ENCODE assay signal across 8 mouse cellular contexts in the genomic region with DNA sequence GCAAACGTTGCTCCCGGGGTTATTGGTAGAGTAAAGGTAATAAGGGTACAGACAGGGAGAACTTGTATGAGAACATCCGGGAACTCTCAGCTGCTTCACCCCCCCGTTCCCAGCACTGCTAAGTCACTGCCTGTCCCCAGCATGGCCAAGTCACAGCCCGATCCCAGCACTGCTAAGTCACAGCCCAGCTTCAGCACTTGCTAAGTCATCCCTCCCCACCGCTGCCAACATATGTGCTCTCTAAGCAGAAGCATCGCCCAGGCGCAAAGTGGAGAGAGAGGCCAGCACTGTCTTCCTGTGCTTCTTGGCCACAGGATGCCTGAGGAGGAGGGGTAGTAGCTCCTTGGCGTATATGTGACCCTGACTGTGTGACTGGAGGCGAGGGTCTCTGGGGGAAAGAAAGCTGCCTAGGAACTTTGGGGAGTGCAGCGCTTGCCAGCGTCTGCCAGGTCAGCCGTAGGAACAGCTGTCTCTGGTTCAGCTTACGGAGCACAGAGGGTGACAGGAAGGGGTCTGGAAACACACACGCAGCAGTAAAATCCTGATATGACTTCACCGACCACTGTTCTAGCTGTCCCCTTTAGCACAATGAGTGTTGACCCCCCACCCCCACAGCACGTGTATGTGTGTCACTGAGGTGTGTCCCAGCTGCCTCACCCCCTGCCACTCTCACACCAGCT. TPM values are rescaled to one million over a fixed set of nuclear protein-coding genes. Genes with fewer than 3 reads are reported as not detected.
DNase-seq lines count a peak whose midpoint lies in the region; ATAC-seq and TF ChIP-seq lines count a peak whose summit lies in the region.

No protein-coding gene starts in this region.

- H3K27me3 ChIP-seq in kidney, embryonic 16.5 days (ENCODE audit: insufficient read depth, low read length) = no peaks in the 10 kb centered on the region
- no peaks in the 10 kb centered on the region for H3K27me3 ChIP-seq in heart, adult 2 months (ENCODE audit: control insufficient read depth, insufficient read depth, low read length)
- no peaks in the 10 kb centered on the region for H3K27me3 ChIP-seq in limb, embryonic 13.5 days
- H3K27me3 ChIP-seq in stomach, embryonic 14.5 days (ENCODE audit: control insufficient read depth, insufficient read depth, low read length) = no peaks in the 10 kb centered on the region
- no peaks in the 10 kb centered on the region for H3K27me3 ChIP-seq in forebrain, embryonic 11.5 days (ENCODE audit: control insufficient read depth, insufficient read depth, low read length)
- no peaks in the 10 kb centered on the region for H3K27me3 ChIP-seq in forebrain, embryonic 15.5 days

- H3K4me1 ChIP-seq in kidney, embryonic 16.5 days (ENCODE audit: insufficient read depth, low read length) = peaks cover 11% of the 10 kb centered on the region; the same call in 1 of the 2 replicates
- H3K4me1 ChIP-seq in heart, adult 2 months (ENCODE audit: control insufficient read depth, insufficient read depth, low read length) = peaks cover 4% of the 10 kb centered on the region
- peaks cover 8% of the 10 kb centered on the region for H3K4me1 ChIP-seq in limb, embryonic 13.5 days
- H3K4me1 ChIP-seq in stomach, embryonic 14.5 days (ENCODE audit: control insufficient read depth, insufficient read depth, low read length) = 0 out of 2 replicates have a peak, but pooled peaks cover 2% of the 10 kb centered on the region
- H3K4me1 ChIP-seq in forebrain, embryonic 11.5 days (replicated peaks; ENCODE audit: control insufficient read depth, insufficient read depth, low read length) = no peaks in the 10 kb centered on the region; the same call in 1 of the 2 replicates
- no peaks in the 10 kb centered on the region for H3K4me1 ChIP-seq in forebrain, embryonic 15.5 days

- TF ChIP-seq CTCF in heart, adult 2 months (IDR thresholded peaks at IDR 0.05) = no peak

- H3K4me3 ChIP-seq in kidney, embryonic 16.5 days (ENCODE audit: low read length) = no peak overlapping the region
- no peak overlapping the region for H3K4me3 ChIP-seq in heart, adult 2 months
- H3K4me3 ChIP-seq in limb, embryonic 13.5 days = no peak overlapping the region
- no peak overlapping the region for H3K4me3 ChIP-seq in stomach, embryonic 14.5 days (ENCODE audit: low read depth, low read length)
- H3K4me3 ChIP-seq in forebrain, embryonic 11.5 days (ENCODE audit: low read depth, low read length) = no peak overlapping the region
- H3K4me3 ChIP-seq in forebrain, embryonic 15.5 days = no peak overlapping the region

- ATAC-seq in kidney, embryonic 16.5 days (ENCODE audit: low FRiP score, low TSS enrichment) = peak; percentile 57
- peak; percentile 96 for ATAC-seq in common myeloid progenitor, adult 5-6 weeks (replicated peaks; ENCODE audit: low read depth, poor library complexity, severe bottlenecking)
- ATAC-seq in limb, embryonic 13.5 days (ENCODE audit: low FRiP score, low read depth) = peak; percentile 35
- 0 out of 2 replicates have a peak, but pooled peaks have one; percentile 28 for ATAC-seq in stomach, embryonic 14.5 days (ENCODE audit: insufficient number of reproducible peaks, insufficient read depth, low FRiP score, low read depth)
- ATAC-seq in forebrain, embryonic 11.5 days (replicated peaks; ENCODE audit: low FRiP score) = no peak
- no peak for ATAC-seq in forebrain, embryonic 15.5 days (replicated peaks)

- TF ChIP-seq POLR2A in heart, adult 2 months (IDR thresholded peaks at IDR 0.05; ENCODE audit: insufficient read depth, low read depth, low read length) = no peak; the same call in 1 of the 2 replicates

- no peak for DNase-seq in kidney, adult 9 months
- peak; percentile 46 to 58 for DNase-seq in heart, adult 2 months
- no peak for DNase-seq in forebrain, embryonic 11.5 days (ENCODE audit: low spot score)

- H3K36me3 ChIP-seq in kidney, embryonic 16.5 days (ENCODE audit: insufficient read depth, low read length) = no peaks in the 10 kb centered on the region
- no peaks in the 10 kb centered on the region for H3K36me3 ChIP-seq in heart, adult 2 months (ENCODE audit: control insufficient read depth, insufficient read depth, low read length)
- peaks cover 24% of the 10 kb centered on the region for H3K36me3 ChIP-seq in limb, embryonic 13.5 days
- no peaks in the 10 kb centered on the region for H3K36me3 ChIP-seq in stomach, embryonic 14.5 days (ENCODE audit: control insufficient read depth, insufficient read depth, low read length)
- no peaks in the 10 kb centered on the region for H3K36me3 ChIP-seq in forebrain, embryonic 11.5 days (ENCODE audit: control insufficient read depth, insufficient read depth, low read length)
- peaks cover 9% of the 10 kb centered on the region; the same call in 1 of the 2 replicates for H3K36me3 ChIP-seq in forebrain, embryonic 15.5 days

- intact Hi-C loops in heart, adult 2 months (cut with DNase I) = no loop called here

- no peak overlapping the region for H3K27ac ChIP-seq in kidney, embryonic 16.5 days (ENCODE audit: low read length)
- H3K27ac ChIP-seq in heart, adult 2 months = peak overlapping the region; percentile 9; the same call in 1 of the 2 replicates
- H3K27ac ChIP-seq in limb, embryonic 13.5 days = no peak overlapping the region
- H3K27ac ChIP-seq in stomach, embryonic 14.5 days (ENCODE audit: low read length) = no peak overlapping the region
- H3K27ac ChIP-seq in forebrain, embryonic 11.5 days (ENCODE audit: low read depth, low read length) = no peak overlapping the region
- H3K27ac ChIP-seq in forebrain, embryonic 15.5 days (replicated peaks) = no peak overlapping the region

- peak; percentile 55; the same call in 1 of the 2 replicates for TF ChIP-seq EP300 in heart, adult 2 months (IDR thresholded peaks at IDR 0.05; ENCODE audit: insufficient read depth, low read depth, low read length)

- H3K79me2 ChIP-seq in heart, adult 2 months (replicated peaks; ENCODE audit: control insufficient read depth, insufficient read depth, low read length) = no peaks in the 10 kb centered on the region

- WGBS in kidney, embryonic 16.5 days = 27% methylated on average over 17 of the region's 17 CpGs
- WGBS in heart, adult 2 months = 22% methylated on average over 17 of the region's 17 CpGs
- WGBS in limb, embryonic 13.5 days = 29% methylated on average over 17 of the region's 17 CpGs
- WGBS in stomach, embryonic 14.5 days = 42% methylated on average over 17 of the region's 17 CpGs
- 66% methylated on average over 17 of the region's 17 CpGs for WGBS in forebrain, embryonic 11.5 days
- 67% methylated on average over 17 of the region's 17 CpGs for WGBS in forebrain, embryonic 15.5 days

- no peak overlapping the region for H3K4me2 ChIP-seq in kidney, embryonic 16.5 days (replicated peaks; ENCODE audit: low read depth, low read length)
- H3K4me2 ChIP-seq in limb, embryonic 13.5 days (replicated peaks) = no peak overlapping the region; the same call in 1 of the 2 replicates
- no peak overlapping the region for H3K4me2 ChIP-seq in stomach, embryonic 14.5 days (replicated peaks; ENCODE audit: low read depth, low read length)
- no peak overlapping the region for H3K4me2 ChIP-seq in forebrain, embryonic 11.5 days (ENCODE audit: low read depth, low read length, severe bottlenecking)
- H3K4me2 ChIP-seq in forebrain, embryonic 15.5 days (replicated peaks) = no peak overlapping the region

- H3K9me3 ChIP-seq in kidney, embryonic 16.5 days (ENCODE audit: low read length) = no peaks in the 10 kb centered on the region
- no peaks in the 10 kb centered on the region for H3K9me3 ChIP-seq in limb, embryonic 13.5 days
- no peaks in the 10 kb centered on the region for H3K9me3 ChIP-seq in stomach, embryonic 14.5 days (ENCODE audit: control insufficient read depth, low read depth, low read length)
- no peaks in the 10 kb centered on the region for H3K9me3 ChIP-seq in forebrain, embryonic 11.5 days (ENCODE audit: control insufficient read depth, low read length)
- no peaks in the 10 kb centered on the region for H3K9me3 ChIP-seq in forebrain, embryonic 15.5 days

- H3K9ac ChIP-seq in kidney, embryonic 16.5 days (replicated peaks; ENCODE audit: low read length) = 0 out of 2 replicates have a peak overlapping the region, but pooled peaks have one; percentile 4
- peak overlapping the region; percentile 9 for H3K9ac ChIP-seq in heart, adult 2 months (ENCODE audit: low read depth, low read length)
- H3K9ac ChIP-seq in limb, embryonic 13.5 days = peak overlapping the region; percentile 43
- H3K9ac ChIP-seq in stomach, embryonic 14.5 days (replicated peaks; ENCODE audit: low read depth, low read length) = no peak overlapping the region
- no peak overlapping the region for H3K9ac ChIP-seq in forebrain, embryonic 11.5 days (ENCODE audit: low read length)
- no peak overlapping the region for H3K9ac ChIP-seq in forebrain, embryonic 15.5 days (replicated peaks)

RNA-seq across cellular contexts. Expression of gene Pfkfb4, which starts 18.2 kb away (rescaled TPM):
- 10.4 and 10.9 TPM in 2 replicates for polyA plus RNA-seq in kidney, embryonic 16.5 days (2015; fragmentation: Nextera tagmentation; extraction: Ambion mirVana)
- 6.7 and 6.8 TPM in 2 replicates for total RNA-seq in common myeloid progenitor, adult 5-6 weeks (2017)
- 1 to 10 TPM; 1.3 to 1.9 TPM for total RNA-seq in heart, adult 2 months (2021)
- polyA plus RNA-seq in heart, adult 2 months (2012; rRNA removed) = 7.3 and 7.4 TPM in 2 replicates
- 12.3 and 14.6 TPM in 2 replicates for polyA plus RNA-seq in limb, embryonic 13.5 days (2015; fragmentation: Nextera tagmentation; extraction: Ambion mirVana)
- 7.9 and 8.5 TPM in 2 replicates for polyA plus RNA-seq in stomach, embryonic 14.5 days (2014; fragmentation: Nextera tagmentation; extraction: Ambion mirVana)
- 12.5 and 12.8 TPM in 2 replicates for polyA plus RNA-seq in forebrain, embryonic 11.5 days (2014; fragmentation: Nextera tagmentation; extraction: Ambion mirVana)
- 27.3 and 28.0 TPM in 2 replicates for polyA plus RNA-seq in forebrain, embryonic 15.5 days (2015; fragmentation: Nextera tagmentation; extraction: Ambion mirVana)

RNA-seq across cellular contexts. Expression of gene Ucn2, which starts 24.0 kb away (rescaled TPM):
- 0.31 TPM in 1 of 2 replicates, not detected in the other for polyA plus RNA-seq in kidney, embryonic 16.5 days (2015; fragmentation: Nextera tagmentation; extraction: Ambion mirVana)
- total RNA-seq in common myeloid progenitor, adult 5-6 weeks (2017) = not detected in 2 replicates
- total RNA-seq in heart, adult 2 months (2021) = not detected
- 0.20 TPM in 1 of 2 replicates, not detected in the other for polyA plus RNA-seq in heart, adult 2 months (2012; rRNA removed)
- polyA plus RNA-seq in limb, embryonic 13.5 days (2015; fragmentation: Nextera tagmentation; extraction: Ambion mirVana) = 0.22 and 0.33 TPM in 2 replicates
- 0.45 TPM in 1 of 2 replicates, not detected in the other for polyA plus RNA-seq in stomach, embryonic 14.5 days (2014; fragmentation: Nextera tagmentation; extraction: Ambion mirVana)
- not detected in 2 replicates for polyA plus RNA-seq in forebrain, embryonic 11.5 days (2014; fragmentation: Nextera tagmentation; extraction: Ambion mirVana)
- polyA plus RNA-seq in forebrain, embryonic 15.5 days (2015; fragmentation: Nextera tagmentation; extraction: Ambion mirVana) = not detected in 2 replicates

RNA-seq across cellular contexts. Expression of gene Shisa5, which starts 28.6 kb away (rescaled TPM):
- 104 and 110 TPM in 2 replicates for polyA plus RNA-seq in kidney, embryonic 16.5 days (2015; fragmentation: Nextera tagmentation; extraction: Ambion mirVana)
- 49.7 and 54.1 TPM in 2 replicates for total RNA-seq in common myeloid progenitor, adult 5-6 weeks (2017)
- total RNA-seq in heart, adult 2 months (2021) = 10 to 100 TPM; 40.3 to 43.2 TPM
- 170 and 218 TPM in 2 replicates for polyA plus RNA-seq in heart, adult 2 months (2012; rRNA removed)
- 84.1 and 87.1 TPM in 2 replicates for polyA plus RNA-seq in limb, embryonic 13.5 days (2015; fragmentation: Nextera tagmentation; extraction: Ambion mirVana)
- polyA plus RNA-seq in stomach, embryonic 14.5 days (2014; fragmentation: Nextera tagmentation; extraction: Ambion mirVana) = 75.0 and 84.4 TPM in 2 replicates
- 30.4 and 33.9 TPM in 2 replicates for polyA plus RNA-seq in forebrain, embryonic 11.5 days (2014; fragmentation: Nextera tagmentation; extraction: Ambion mirVana)
- polyA plus RNA-seq in forebrain, embryonic 15.5 days (2015; fragmentation: Nextera tagmentation; extraction: Ambion mirVana) = 48.0 and 49.0 TPM in 2 replicates

RNA-seq across cellular contexts. Expression of gene Trex1, which starts 49.8 kb away (rescaled TPM):
- 13.6 and 16.6 TPM in 2 replicates for polyA plus RNA-seq in kidney, embryonic 16.5 days (2015; fragmentation: Nextera tagmentation; extraction: Ambion mirVana)
- 13.3 and 16.1 TPM in 2 replicates for total RNA-seq in common myeloid progenitor, adult 5-6 weeks (2017)
- total RNA-seq in heart, adult 2 months (2021) = 10 to 100 TPM; 12.6 to 13.3 TPM
- polyA plus RNA-seq in heart, adult 2 months (2012; rRNA removed) = 45.8 and 55.2 TPM in 2 replicates
- 9.0 and 11.8 TPM in 2 replicates for polyA plus RNA-seq in limb, embryonic 13.5 days (2015; fragmentation: Nextera tagmentation; extraction: Ambion mirVana)
- 11.6 and 12.2 TPM in 2 replicates for polyA plus RNA-seq in stomach, embryonic 14.5 days (2014; fragmentation: Nextera tagmentation; extraction: Ambion mirVana)
- 5.9 and 8.2 TPM in 2 replicates for polyA plus RNA-seq in forebrain, embryonic 11.5 days (2014; fragmentation: Nextera tagmentation; extraction: Ambion mirVana)
- polyA plus RNA-seq in forebrain, embryonic 15.5 days (2015; fragmentation: Nextera tagmentation; extraction: Ambion mirVana) = 16.5 and 16.7 TPM in 2 replicates

RNA-seq across cellular contexts. Expression of gene Col7a1, which starts 56.4 kb away (rescaled TPM):
- 2.9 and 3.9 TPM in 2 replicates for polyA plus RNA-seq in kidney, embryonic 16.5 days (2015; fragmentation: Nextera tagmentation; extraction: Ambion mirVana)
- total RNA-seq in common myeloid progenitor, adult 5-6 weeks (2017) = 0.05 TPM in 1 of 2 replicates, not detected in the other
- under 1 TPM; 0.30 to 0.47 TPM for total RNA-seq in heart, adult 2 months (2021)
- polyA plus RNA-seq in heart, adult 2 months (2012; rRNA removed) = 0.57 and 1.1 TPM in 2 replicates
- polyA plus RNA-seq in limb, embryonic 13.5 days (2015; fragmentation: Nextera tagmentation; extraction: Ambion mirVana) = 6.7 and 7.7 TPM in 2 replicates
- 4.1 and 4.5 TPM in 2 replicates for polyA plus RNA-seq in stomach, embryonic 14.5 days (2014; fragmentation: Nextera tagmentation; extraction: Ambion mirVana)
- polyA plus RNA-seq in forebrain, embryonic 11.5 days (2014; fragmentation: Nextera tagmentation; extraction: Ambion mirVana) = 2.2 and 3.7 TPM in 2 replicates
- 1.1 and 2.0 TPM in 2 replicates for polyA plus RNA-seq in forebrain, embryonic 15.5 days (2015; fragmentation: Nextera tagmentation; extraction: Ambion mirVana)

Comparison
In these comparisons a context has a peak if more than half of its experiments do, and no peak if none do; other contexts are left out.
1. ATAC-seq: peak in kidney, embryonic 16.5 days (single experiment), common myeloid progenitor, adult 5-6 weeks (single experiment), limb, embryonic 13.5 days (single experiment) and stomach, embryonic 14.5 days (single experiment); none in forebrain, embryonic 11.5 days (single experiment) and forebrain, embryonic 15.5 days (single experiment).
2. H3K9ac ChIP-seq: peak in kidney, embryonic 16.5 days (single experiment), heart, adult 2 months (single experiment) and limb, embryonic 13.5 days (single experiment); none in stomach, embryonic 14.5 days (single experiment), forebrain, embryonic 11.5 days (single experiment) and forebrain, embryonic 15.5 days (single experiment).
3. DNase-seq: peak in heart, adult 2 months (2 of 2); none in kidney, adult 9 months (single experiment) and forebrain, embryonic 11.5 days (single experiment).